Mouse (Mus musculus) brain, embryonic 14.5 days (tissue): ENCODE results near the gene Angel2. TPM values are rescaled to one million over a fixed set of nuclear protein-coding genes. Genes with fewer than 3 reads are reported as not detected.
A peak's percentile ranks its signal among the peaks of the same experiment; 100 is the strongest.

Experiments
- DNase-seq: peaks from one replicate; pipeline ENCODE4 v3.0.0-alpha.2; 2011; ENCODE audit warnings: low read depth
- CTCF ChIP-seq: fragments of 200-500 bp; IDR thresholded peaks from 2 replicates; pipeline ENCODE4 v1.5.1; 2012; ENCODE audit warnings: inconsistent platforms, mild to moderate bottlenecking, moderate library complexity, borderline replicate concordance; ENCODE audit not compliant: insufficient read depth, insufficient read length; ENCODE audit errors: extremely low read depth
- POLR2A ChIP-seq: fragments of 200-500 bp; IDR thresholded peaks from 2 replicates; pipeline ENCODE4 v1.6.1; 2012; ENCODE audit warnings: mild to moderate bottlenecking, inconsistent platforms, borderline replicate concordance; ENCODE audit not compliant: poor library complexity, insufficient read depth, insufficient read length, severe bottlenecking; ENCODE audit errors: extremely low read depth
- polyA plus RNA-seq: library from polyadenylated mRNA; depleted of rRNA; stranded (reverse); fragments of >200 nt; gene quantifications from 2 replicates; pipeline ENCODE4 v1.2.3, GENCODE M21; 2012

The Angel2 gene
- polyA plus RNA-seq, 1 experiment, result 51.8 TPM

DNA sequence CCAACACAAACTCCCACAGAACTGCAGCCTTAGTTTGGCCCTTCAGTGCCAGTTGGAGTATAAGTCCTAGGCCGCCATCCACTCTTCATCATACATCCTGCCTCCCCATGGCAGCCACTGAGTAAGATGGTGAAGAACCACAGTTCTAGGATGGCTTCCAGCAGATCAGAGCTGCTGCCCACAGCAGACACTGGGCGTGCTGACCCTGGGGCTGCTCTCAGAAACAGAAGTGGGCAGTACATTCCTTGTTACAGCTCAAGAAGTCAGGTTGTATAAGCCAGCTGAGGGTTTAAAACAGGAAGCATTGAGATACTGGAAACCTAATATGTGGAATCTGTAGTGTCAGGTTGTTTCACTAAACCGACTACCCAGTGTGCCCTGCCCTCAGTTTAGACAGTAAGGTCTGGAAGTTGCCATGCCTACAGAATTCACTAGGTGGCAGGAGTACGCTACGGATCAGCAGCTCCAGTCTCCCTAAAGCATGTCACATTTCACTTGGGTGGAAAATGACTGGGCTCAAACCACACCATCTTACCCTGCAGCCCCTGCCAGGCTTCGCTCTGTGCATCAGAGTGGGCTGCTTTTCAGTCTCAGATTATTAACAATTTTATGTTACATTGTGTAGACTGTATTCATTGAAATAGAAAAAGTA lies 19.3 kb downstream of the Angel2 start:
- TF ChIP-seq CTCF (peak; percentile 88; the same call in 1 of the 2 replicates), POLR2A (no peak)
- DNase-seq, result peak; percentile 85

DNA sequence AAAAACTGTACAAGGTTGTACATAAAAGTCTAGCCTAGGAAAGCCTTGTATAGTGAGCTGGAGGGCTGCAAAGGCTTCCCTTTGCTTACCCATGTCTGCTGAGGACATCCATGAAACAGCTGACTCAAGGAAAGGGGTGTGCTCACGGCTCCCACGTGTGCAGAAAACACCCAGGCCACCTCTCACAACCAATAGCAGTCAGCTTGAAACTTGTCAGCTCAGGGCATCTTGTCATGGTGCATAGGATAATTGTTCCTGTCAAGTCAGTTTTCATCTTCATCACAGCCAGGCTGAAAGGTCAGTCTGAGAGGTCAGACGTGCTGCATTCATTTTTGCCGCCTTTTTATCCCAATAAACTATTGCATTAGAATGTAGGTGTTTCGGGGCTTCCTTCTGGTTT lies 23.1 kb downstream of the Angel2 start:
- TF ChIP-seq CTCF (no peak), POLR2A (no peak)
- DNase-seq, result no peak

DNA sequence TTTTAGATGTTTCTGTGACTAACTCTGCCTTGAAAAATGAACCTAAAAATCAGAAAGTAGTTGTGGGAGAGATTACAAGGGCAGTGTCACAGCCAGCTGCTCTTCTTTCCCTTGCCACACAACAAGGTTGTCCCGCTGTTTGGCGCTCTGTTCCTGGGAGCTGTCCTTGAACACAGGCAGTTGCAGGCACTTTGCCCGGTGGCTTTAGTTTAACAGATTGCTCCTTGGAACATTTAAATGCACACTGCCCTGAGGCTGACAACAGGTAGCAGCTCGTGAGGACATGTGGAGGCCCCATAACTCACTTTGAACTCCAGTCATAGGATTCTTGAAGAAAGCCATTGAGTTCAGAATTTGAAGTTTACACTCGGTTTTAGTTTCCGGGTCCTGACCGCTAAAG lies 23.5 kb downstream of the Angel2 start:
- TF ChIP-seq POLR2A, result no peak
- no peak for TF ChIP-seq CTCF
- DNase-seq, result peak; percentile 12

DNA sequence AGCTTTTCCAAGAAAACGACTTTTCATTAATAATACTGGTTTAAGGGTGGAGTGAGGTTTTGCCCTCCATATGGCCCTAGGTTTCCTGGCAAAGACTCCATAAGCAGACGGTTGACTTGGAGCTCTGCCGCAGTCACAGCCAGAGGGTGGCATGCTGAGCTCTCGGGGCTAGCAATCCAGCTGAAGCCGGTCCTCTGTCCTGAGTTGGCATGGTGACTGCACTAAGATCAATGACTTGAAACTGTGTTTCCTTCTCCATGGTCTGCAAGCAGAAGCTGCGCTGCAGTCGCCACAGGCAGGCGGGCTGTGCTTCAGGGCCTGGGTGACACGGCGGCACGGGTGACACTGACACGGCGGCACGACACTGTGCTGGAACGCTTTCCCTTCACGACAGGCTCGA lies 23.9 kb downstream of the Angel2 start:
- DNase-seq, result peak; percentile 11
- no peak for TF ChIP-seq CTCF
- TF ChIP-seq POLR2A, result no peak

DNA sequence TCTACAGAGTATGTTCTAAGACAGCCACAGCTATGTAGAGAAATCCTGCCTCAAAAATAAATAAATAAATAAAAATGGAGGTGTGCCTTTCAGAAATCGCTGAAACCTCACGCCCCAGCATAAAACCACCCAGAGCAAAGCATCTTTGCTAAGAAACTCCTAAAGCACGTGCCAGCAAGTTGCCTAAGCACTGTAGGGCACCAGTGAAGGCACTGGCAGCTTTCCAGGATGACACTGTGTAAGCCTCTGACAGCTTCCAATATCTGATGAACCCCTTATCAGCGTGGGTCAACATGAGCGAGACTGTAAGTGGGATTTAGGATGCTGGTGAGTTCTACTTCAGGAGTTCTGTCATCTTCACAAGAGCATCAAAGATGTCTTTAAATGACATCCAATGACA lies 26.1 kb downstream of the Angel2 start:
- no peak for DNase-seq
- TF ChIP-seq CTCF, result no peak
- no peak for TF ChIP-seq POLR2A

DNA sequence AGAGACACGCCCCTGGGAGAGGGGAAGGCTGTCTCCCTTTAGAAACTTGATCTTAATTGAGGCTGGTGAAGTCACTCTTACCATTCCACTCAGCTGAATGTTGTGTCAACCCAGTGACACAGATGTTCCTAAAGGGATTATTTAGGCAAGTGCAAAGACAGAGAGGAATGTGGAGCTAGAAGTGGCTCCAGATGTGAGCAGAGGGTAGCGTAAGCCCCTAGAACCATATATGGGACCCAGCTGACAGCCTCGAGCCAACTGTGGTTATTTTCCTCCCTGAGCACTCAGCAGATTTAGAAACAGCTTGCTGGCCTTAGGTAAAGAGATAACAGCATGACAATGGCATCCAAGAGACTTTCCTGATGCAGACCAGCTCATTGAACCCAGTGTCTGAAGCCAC lies 28.1 kb downstream of the Angel2 start:
- no peak for DNase-seq
- no peak for TF ChIP-seq CTCF
- no peak for TF ChIP-seq POLR2A

DNA sequence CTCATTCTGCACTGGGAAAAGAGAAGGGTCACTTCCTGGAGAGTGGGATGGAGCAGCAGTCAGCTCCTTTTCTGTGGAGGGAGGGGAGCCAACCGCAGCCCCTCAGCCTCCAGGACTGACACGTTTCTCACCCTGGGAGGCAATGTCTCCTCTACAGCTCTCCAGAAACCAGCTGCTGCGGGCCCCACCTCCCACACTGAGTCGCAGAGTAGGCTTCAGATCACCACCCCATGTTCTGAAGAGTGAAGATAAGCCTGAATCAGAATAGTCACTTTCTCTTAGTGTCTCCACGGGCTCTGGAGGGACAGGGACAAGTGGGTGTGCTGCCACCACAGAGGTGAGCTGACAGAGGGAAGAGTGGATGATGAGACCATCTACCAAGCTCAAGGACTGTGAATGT lies 33.9 kb downstream of the Angel2 start:
- DNase-seq, result no peak
- no peak for TF ChIP-seq CTCF
- no peak for TF ChIP-seq POLR2A

DNA sequence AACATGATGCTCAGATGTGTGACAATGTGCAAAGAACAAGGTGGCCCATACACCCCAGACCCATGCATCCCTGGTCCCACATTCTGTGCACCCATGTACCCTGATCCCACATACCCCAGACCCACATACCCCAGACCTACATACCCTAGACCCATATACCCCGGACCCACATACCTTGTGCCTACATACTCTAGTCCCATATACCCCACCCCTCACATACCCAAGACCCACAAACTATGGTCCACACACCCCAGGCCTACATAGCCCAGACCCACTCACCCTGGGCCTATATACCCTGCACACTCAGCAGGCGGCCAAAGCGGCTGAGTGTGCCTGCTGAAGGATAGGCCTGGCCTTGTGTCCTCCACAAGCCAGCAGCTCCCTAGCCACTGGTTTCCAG lies 37.8 kb downstream of the Angel2 start:
- no peak for DNase-seq

DNA sequence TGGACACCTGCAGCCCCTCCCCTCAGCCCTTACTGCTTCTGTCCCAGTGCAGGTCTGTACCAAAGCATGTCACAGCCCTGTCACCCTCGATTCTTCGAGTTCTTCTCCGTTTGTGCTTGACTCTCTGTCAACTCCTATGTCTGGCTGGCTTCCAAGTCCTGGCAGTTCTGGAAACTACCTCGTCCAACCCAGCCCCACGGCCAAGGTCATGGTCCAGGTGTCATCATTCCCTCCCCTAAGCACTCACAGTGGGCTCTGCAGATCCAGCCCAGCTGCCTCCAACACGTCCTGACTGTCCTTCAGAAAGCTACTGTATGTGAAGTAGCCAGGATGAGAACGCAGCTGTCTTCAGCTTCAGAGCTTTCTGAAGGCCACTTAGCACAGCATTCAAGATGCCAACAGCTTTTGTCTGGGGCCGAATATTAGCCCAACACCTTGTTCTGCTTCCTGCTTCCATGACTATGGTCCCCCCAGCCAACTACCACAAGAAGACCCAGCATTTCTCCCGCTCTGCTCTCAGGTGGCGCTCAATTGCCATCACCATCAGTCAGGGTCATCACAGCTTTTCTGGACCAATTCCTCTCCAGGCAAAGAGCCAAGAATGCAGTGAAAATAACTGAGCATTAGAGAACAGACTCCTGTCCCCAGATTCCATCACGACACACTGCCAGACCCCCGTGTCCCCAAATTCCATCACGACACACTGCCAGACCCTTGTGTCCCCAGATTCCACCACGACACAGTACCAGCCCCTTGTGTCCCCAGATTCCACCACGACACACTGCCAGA lies 40.3 kb downstream of the Angel2 start:
- TF ChIP-seq POLR2A (no peak), CTCF (no peak)
- no peak for DNase-seq

More for the DNA sequence above, 37.8 kb downstream of the Angel2 start:
- no peak for TF ChIP-seq CTCF
- TF ChIP-seq POLR2A, result no peak

DNA sequence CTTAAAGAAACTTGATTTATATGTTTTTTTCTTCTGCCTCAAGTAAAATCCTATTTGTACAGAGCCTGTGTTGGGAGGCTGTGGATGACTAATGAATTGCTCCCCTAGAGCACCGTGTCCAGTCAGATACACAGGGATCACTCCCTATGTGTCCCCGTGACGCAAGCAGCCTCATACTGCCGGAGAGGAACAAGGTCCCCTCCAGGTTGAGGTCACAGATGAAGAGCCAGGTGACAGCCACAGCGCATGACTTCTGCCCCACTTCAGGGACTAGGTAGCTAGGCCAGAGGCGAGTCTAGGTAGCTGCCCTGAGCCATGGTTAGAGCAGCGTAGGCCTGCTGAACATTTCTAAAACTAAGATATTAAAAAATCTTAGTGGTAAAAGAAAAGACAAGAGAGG lies 43.1 kb downstream of the Angel2 start:
- TF ChIP-seq POLR2A, result no peak
- no peak for TF ChIP-seq CTCF
- DNase-seq, result no peak

DNA sequence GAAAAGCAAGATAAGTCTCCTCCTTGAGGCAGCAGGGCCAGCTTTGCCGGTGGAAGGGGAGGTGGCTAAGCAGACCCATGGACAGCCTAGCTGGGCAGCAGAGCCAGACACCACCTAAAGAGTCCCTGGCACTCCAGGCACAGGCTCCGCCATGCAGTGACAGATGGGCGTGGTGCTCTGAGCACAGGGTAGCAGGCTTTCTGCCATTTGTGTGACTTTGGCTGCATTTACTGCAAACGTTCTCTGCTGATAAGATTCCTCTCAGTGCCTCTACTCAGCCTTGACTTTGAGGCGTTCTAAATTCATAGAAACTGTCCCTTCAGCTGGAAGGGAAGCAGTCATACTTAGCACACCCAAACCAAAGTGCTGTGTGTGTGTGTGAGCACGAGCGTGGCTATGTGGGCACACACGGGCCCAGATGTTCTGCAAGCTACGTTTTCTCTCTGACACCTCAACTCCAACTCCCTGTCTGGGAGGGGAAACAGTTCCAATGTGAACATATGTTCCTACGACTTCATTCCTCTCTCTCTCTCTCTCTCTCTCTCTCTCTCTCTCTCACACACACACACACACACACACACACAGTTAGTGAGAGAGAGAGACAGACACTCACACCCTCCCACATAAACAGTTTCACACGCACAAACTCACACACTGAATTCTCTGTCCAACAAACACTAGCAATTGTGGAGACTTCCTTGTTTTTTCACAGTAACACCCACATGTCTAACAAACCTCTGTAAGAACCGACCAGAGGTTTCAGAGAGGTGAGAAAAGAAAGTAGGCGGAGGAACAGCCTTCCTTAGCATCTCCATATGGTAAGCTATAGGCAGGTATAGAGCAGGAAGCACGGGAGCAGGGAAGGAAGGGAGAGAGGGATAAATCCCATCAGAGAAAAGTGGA lies 47.0 kb downstream of the Angel2 start:
- peak; percentile 23 for DNase-seq
- no peak for TF ChIP-seq CTCF
- TF ChIP-seq POLR2A, result no peak

DNA sequence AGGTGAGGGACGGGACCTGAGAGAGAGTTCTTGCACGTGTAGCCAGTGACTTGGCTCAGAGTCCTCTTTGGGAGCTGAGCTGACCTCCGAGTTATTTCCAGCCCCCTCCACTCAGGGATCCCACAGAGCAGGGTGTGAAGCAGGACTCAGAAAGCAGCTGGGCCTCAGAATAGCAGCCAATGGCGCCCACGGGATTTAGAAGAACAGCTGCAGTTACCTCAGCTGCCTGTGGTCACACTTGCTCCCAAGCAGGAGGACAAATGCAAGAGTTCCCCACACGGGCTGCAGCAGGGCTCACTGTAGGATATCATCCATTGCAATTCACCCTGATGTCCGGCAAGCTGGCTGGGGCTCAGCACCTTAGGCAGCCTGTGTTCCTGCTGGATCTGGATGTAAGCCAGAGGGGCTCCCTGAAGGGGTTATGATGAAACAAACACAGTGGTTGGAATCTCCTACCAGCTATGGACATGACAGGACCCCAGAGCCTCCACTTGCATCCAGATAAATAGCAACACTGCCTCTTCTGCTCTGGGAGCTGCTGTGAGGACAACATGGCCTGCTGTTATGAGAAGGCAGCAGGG lies 47.8 kb downstream of the Angel2 start:
- no peak for DNase-seq
- no peak for TF ChIP-seq CTCF
- no peak for TF ChIP-seq POLR2A

DNA sequence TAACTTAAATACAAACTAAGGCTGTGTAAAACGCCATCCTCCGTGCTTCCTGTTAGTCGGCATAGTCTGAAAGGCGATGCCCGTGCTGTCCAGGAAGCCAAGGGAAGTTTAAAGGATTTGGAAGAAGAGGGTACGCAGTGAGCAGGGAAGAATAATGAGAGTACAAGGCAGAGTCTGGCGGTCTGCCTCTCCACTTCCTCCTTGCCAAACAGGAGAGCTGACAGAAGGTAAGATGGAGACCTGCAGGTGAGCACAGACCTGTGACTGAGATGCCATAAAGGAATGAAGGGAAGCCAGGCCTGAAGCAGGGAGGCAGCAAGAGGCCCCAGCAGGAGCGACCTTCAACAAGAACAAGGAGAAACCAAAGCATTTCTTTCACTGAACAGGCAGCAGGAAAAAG lies 49.3 kb downstream of the Angel2 start:
- DNase-seq, result no peak
- no peak for TF ChIP-seq CTCF
- TF ChIP-seq POLR2A, result no peak

DNA sequence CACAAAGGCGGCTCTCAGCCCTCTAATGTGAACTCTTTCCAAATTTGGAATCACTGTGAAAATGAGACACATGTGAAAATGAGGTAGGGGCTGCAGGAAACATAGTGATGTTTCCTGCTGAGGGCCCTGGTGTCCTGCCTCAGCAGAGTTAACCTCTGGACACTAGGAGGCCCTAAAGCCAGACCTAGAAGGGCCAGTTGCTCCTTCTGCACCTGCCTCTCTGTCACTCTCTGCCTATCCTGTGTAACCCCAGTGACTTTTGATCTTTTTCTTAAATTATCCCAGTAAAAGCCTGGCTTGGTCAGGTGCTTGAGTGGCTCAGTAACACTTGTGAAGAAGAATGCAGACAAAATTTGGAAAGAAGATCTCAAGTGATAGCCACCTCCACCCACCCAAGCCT lies 49.9 kb downstream of the Angel2 start:
- TF ChIP-seq POLR2A (no peak), CTCF (no peak)
- no peak for DNase-seq
